Mouse (Mus musculus) embryonic facial prominence, embryonic 11.5 days (tissue): Measurements from ENCODE around the gene Ciao2a. TPM values are rescaled to one million over a fixed set of nuclear protein-coding genes. Genes with fewer than 3 reads are reported as not detected.

Experiments
- ATAC-seq: fragments of 200-750 bp; cut with Nextera tagmentation; replicated peaks from 2 replicates; pipeline ENCODE4 v1.8.0; 2017; ENCODE audit warnings: low read depth; ENCODE audit not compliant: insufficient number of reproducible peaks, low FRiP score, low TSS enrichment
- DNase-seq: peaks from one replicate; pipeline ENCODE4 v3.0.0-alpha.2; 2015; ENCODE audit warnings: low spot score
- H3K27ac ChIP-seq: fragments of 300-500 bp; sonication (generic); replicated peaks from 2 replicates; pipeline ENCODE4 v1.5.1; 2014; ENCODE audit warnings: mild to moderate bottlenecking, low read depth, low read length, control low read depth
- H3K27me3 ChIP-seq: fragments of 300-500 bp; sonication (generic); 2 replicates; pipeline ENCODE4 v1.6.1; 2014; ENCODE audit warnings: mild to moderate bottlenecking, low read length, moderate library complexity, mixed read lengths; ENCODE audit not compliant: control insufficient read depth, insufficient read depth
- H3K36me3 ChIP-seq: fragments of 300-500 bp; sonication (generic); replicated peaks from 2 replicates; pipeline ENCODE4 v1.6.1; 2014; ENCODE audit warnings: low read depth, mild to moderate bottlenecking, low read length, moderate library complexity, mixed read lengths; ENCODE audit not compliant: control insufficient read depth, insufficient read depth
- H3K4me1 ChIP-seq: fragments of 300-500 bp; sonication (generic); 2 replicates; pipeline ENCODE4 v1.6.1; 2014; ENCODE audit warnings: low read length, mixed read lengths; ENCODE audit not compliant: control insufficient read depth, insufficient read depth
- H3K4me2 ChIP-seq: fragments of 300-500 bp; sonication (generic); 2 replicates; pipeline ENCODE4 v1.6.1; 2014; ENCODE audit warnings: low read depth, mild to moderate bottlenecking, control low read depth, low read length, moderate library complexity
- H3K4me3 ChIP-seq: fragments of 300-500 bp; sonication (generic); 2 replicates; pipeline ENCODE4 v1.5.1; 2014; ENCODE audit warnings: low read depth, low read length, control low read depth
- H3K9ac ChIP-seq: fragments of 300-500 bp; sonication (generic); replicated peaks from 2 replicates; pipeline ENCODE4 v1.6.1; 2014; ENCODE audit warnings: mild to moderate bottlenecking, control low read depth, low read length
- H3K9me3 ChIP-seq: fragments of 300-500 bp; sonication (generic); replicated peaks from 2 replicates; pipeline ENCODE4 v1.6.1; 2016; ENCODE audit warnings: mild to moderate bottlenecking, low read length, inconsistent platforms, mixed read lengths; ENCODE audit not compliant: control insufficient read depth
- WGBS: fragments of 180-500 bp; shearing (Covaris S2); extraction: QIAGEN DNeasy Blood & Tissue Kit; methylation state at CpG from one replicate; pipeline ENCODE4 v1.1.7; 2014; 5-methylcytosine and 5-hydroxymethylcytosine counted together
- polyA plus RNA-seq: library from polyadenylated mRNA; unstranded; fragments of >200 nt; fragmentation: Nextera tagmentation; extraction: Ambion mirVana; gene quantifications from 2 replicates; pipeline ENCODE4 v1.2.1, GENCODE M21; 2014

Gene Ciao2a
- polyA plus RNA-seq, 1 experiment from 2014 or later = 206 TPM

DNA sequence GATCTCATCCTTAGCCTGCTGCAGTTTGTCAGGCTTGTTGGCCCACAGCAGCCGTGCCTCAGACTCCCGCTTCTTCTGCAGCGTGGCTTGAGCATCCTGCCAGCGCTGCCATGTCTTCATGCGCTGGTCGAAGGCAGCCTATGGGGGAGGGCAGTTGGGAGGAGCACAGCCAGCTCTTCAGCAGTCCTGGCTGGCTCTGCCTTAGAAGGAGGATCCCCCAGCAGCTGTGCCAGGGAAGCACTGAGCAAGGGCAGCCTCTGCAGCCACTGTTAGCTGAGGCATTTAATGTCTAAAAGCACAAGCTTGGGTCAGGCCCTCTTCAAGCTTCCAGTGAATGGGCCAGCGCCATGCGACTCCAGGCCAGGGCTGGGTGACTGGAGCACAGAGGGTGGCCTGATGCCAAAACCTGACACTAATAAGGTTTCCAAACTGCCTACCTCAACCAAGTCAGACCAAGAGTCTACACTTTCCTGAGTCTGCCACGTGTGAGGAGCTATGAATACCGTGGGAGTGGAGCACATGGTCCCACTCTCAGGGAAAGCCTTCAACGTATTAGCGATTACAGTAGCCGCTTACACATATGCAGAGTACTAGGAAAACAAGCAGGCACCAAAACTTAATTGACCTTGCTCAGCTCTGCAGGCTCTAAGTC is 35.7 kb upstream of the Ciao2a start:
- no peak overlapping the region for H3K27ac ChIP-seq
- DNase-seq (no peak), ATAC-seq (no peak)
- H3K9ac ChIP-seq = no peak overlapping the region
- H3K4me3 ChIP-seq = no peak overlapping the region
- no peak overlapping the region for H3K4me2 ChIP-seq
- 92% methylated on average over 13 of the region's 13 CpGs for WGBS
- no peaks in the 10 kb centered on the region for H3K9me3 ChIP-seq
- H3K36me3 ChIP-seq = peaks cover 5% of the 10 kb centered on the region
- H3K27me3 ChIP-seq = no peaks in the 10 kb centered on the region
- H3K4me1 ChIP-seq = no peaks in the 10 kb centered on the region

- Histone ChIP-seq H3K27me3 (no peaks in the 10 kb centered on the region), H3K9ac (no peak overlapping the region), H3K4me3 (no peak overlapping the region), H3K4me1 (no peaks in the 10 kb centered on the region), H3K27ac (peak overlapping the region; percentile 3; the same call in 1 of the 2 replicates), H3K9me3 (no peaks in the 10 kb centered on the region), H3K4me2 (no peak overlapping the region), H3K36me3 (peaks cover 5% of the 10 kb centered on the region)
- DNase-seq (no peak), ATAC-seq (no peak)
- WGBS = 71% methylated on average over 6 of the region's 6 CpGs
Observed at GRCm38 (mm10) chr9:66091327-66092231, 34.8 kb upstream of the Ciao2a start.

GRCm38 (mm10) chr9:66092664-66093063 is 33.7 kb upstream of the Ciao2a start:
- Histone ChIP-seq H3K4me2 (no peak overlapping the region), H3K27ac (no peak overlapping the region; the same call in 1 of the 2 replicates), H3K36me3 (peaks cover 8% of the 10 kb centered on the region)

GRCm38 (mm10) chr9:66101577-66101976 is 24.8 kb upstream of the Ciao2a start:
- H3K4me3 ChIP-seq = no peak overlapping the region
- H3K9ac ChIP-seq = no peak overlapping the region
- H3K27me3 ChIP-seq = no peaks in the 10 kb centered on the region
- H3K4me1 ChIP-seq = no peaks in the 10 kb centered on the region
- H3K9me3 ChIP-seq = no peaks in the 10 kb centered on the region
- 47% methylated on average over 8 of the region's 8 CpGs for WGBS
- DNase-seq = no peak
- H3K4me2 ChIP-seq = no peak overlapping the region
- no peak overlapping the region for H3K27ac ChIP-seq
- peaks cover 3% of the 10 kb centered on the region for H3K36me3 ChIP-seq
- ATAC-seq = no peak

More at GRCm38 (mm10) chr9:66092664-66093063, 33.7 kb upstream of the Ciao2a start:
- ATAC-seq = no peak
- Histone ChIP-seq H3K9ac (no peak overlapping the region), H3K27me3 (no peaks in the 10 kb centered on the region), H3K4me3 (no peak overlapping the region), H3K9me3 (no peaks in the 10 kb centered on the region), H3K4me1 (no peaks in the 10 kb centered on the region)
- no peak for DNase-seq
- 56% methylated on average over 2 of the region's 2 CpGs for WGBS

DNA sequence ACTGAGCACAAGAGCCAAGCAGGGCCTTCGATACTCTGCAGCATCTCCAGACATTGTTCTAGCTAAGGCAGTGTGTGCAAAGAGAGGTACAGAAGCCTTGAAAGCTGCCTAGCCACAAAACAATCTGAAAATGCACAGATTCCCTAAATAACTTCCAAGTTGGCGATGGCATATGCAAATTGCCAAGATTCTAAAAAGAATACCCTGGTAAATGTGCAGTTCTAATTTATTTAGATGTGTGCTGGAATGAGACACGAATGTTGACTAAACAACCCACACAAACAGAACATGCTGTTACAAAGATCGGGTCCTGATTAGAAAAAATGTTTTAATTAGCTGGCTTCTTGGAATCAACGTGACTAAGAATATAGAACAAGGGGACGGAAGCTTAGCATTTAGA is 23.7 kb upstream of the Ciao2a start:
- no peaks in the 10 kb centered on the region; the same call in none of the 2 replicates for H3K36me3 ChIP-seq
- H3K4me2 ChIP-seq = no peak overlapping the region
- no peak overlapping the region for H3K27ac ChIP-seq
- 72% methylated on average over 6 of the region's 6 CpGs for WGBS
- no peaks in the 10 kb centered on the region for H3K9me3 ChIP-seq
- H3K9ac ChIP-seq = no peak overlapping the region
- H3K4me3 ChIP-seq = no peak overlapping the region
- ATAC-seq (no peak), DNase-seq (no peak)
- H3K4me1 ChIP-seq = no peaks in the 10 kb centered on the region
- H3K27me3 ChIP-seq = no peaks in the 10 kb centered on the region

- Histone ChIP-seq H3K4me2 (no peak overlapping the region), H3K27ac (no peak overlapping the region), H3K9me3 (no peaks in the 10 kb centered on the region), H3K27me3 (no peaks in the 10 kb centered on the region), H3K36me3 (no peaks in the 10 kb centered on the region; the same call in 1 of the 2 replicates), H3K9ac (no peak overlapping the region), H3K4me1 (no peaks in the 10 kb centered on the region), H3K4me3 (no peak overlapping the region)
- no peak for DNase-seq
- WGBS = 97% methylated on average over 4 of the region's 4 CpGs
- ATAC-seq = no peak
Observed at GRCm38 (mm10) chr9:66104601-66105000, 21.8 kb upstream of the Ciao2a start.

- H3K4me1 ChIP-seq = no peaks in the 10 kb centered on the region; the same call in 1 of the 2 replicates
- no peak for ATAC-seq
- no peak overlapping the region for H3K4me2 ChIP-seq
- H3K9me3 ChIP-seq = no peaks in the 10 kb centered on the region
- H3K27ac ChIP-seq = no peak overlapping the region
- no peaks in the 10 kb centered on the region for H3K27me3 ChIP-seq
- H3K36me3 ChIP-seq = no peaks in the 10 kb centered on the region; the same call in 1 of the 2 replicates
- 90% methylated on average over 8 of the region's 8 CpGs for WGBS
- DNase-seq = no peak
- H3K4me3 ChIP-seq = no peak overlapping the region
- no peak overlapping the region for H3K9ac ChIP-seq
Observed at GRCm38 (mm10) chr9:66105168-66105567, 21.2 kb upstream of the Ciao2a start.

- no peak overlapping the region for H3K4me2 ChIP-seq
- no peak overlapping the region for H3K27ac ChIP-seq
- H3K4me1 ChIP-seq = no peaks in the 10 kb centered on the region; the same call in 1 of the 2 replicates
- WGBS = 98% methylated on average over 1 of the region's 1 CpGs
- no peak overlapping the region for H3K4me3 ChIP-seq
- H3K9me3 ChIP-seq = no peaks in the 10 kb centered on the region
- DNase-seq (no peak), ATAC-seq (no peak)
- H3K9ac ChIP-seq = no peak overlapping the region
- no peaks in the 10 kb centered on the region for H3K27me3 ChIP-seq
- no peaks in the 10 kb centered on the region for H3K36me3 ChIP-seq
Observed at GRCm38 (mm10) chr9:66109574-66109973, 16.8 kb upstream of the Ciao2a start.
